Mouse (Mus musculus): ENCODE results near the gene Zfp324.

DNA sequence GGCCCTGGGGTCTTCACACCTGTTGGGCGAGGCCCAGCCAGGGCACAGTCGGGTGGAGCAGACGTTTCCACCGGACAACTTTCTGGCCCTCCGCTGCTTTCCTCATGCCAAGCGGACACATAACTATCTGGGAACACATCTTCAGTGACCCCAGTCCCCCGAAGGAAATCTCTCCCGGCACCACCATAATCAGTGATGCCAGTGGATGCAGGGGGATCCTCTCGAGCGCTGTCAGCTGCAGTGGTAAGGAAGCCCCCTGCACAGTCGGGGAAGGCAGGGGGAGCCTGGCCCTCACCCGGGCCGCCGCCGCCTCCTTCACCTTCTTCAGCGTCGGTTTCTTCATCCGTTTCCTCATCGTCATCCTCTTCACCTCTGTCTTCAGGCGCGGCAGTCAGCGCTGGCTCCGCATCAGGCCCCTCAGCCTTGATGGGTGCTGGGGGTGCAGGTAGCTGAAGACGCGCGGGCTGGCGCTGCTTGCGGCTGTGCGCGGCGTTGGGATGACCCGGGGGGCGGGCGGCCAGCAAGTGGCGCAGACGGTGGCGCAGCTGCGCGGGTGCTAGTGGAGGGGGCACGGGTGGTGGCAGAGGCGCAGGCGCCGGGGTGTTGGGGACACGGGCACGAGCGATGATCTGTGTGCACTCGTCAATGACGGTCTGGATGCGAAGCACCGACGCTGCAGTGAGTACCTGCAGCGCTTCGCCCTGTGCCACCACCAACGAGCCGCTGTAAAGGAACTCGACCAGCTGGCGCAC, 41.9 kb downstream of the Zfp324 start:
- TF ChIP-seq CTCF (IDR thresholded peaks at IDR 0.05; ENCODE audit: control insufficient read depth, insufficient read depth, insufficient read length) (no peak), USF1 (IDR thresholded peaks at IDR 0.05; ENCODE audit: low read depth) (no peak)
